Mouse (Mus musculus) CH12.LX (cell line): ENCODE data around the gene Aplp1. TPM values are rescaled to one million over a fixed set of nuclear protein-coding genes. Genes with fewer than 3 reads are reported as not detected.

Source experiments
- DNase-seq: peaks from one replicate; pipeline ENCODE4 v3.0.0-alpha.2; 2013; ENCODE audit errors: extremely low read depth
- H3K27ac ChIP-seq: 2 replicates; pipeline ENCODE4 v1.5.1; 2012; ENCODE audit warnings: low read depth, mild to moderate bottlenecking, control low read depth, moderate library complexity; ENCODE audit not compliant: insufficient read depth
- H3K27me3 ChIP-seq: replicated peaks from 2 replicates; pipeline ENCODE3; 2012; ENCODE audit warnings: inconsistent platforms
- H3K36me3 ChIP-seq, 2 experiments: replicated peaks in 1 of 2; 2 replicates each; pipeline versions ENCODE3 to v1.6.1; 2012; ENCODE audit warnings: inconsistent platforms in 1 of 2, low read length in 1 of 2, mild to moderate bottlenecking in 1 of 2, mixed read lengths in 1 of 2, moderate library complexity in 1 of 2; ENCODE audit not compliant: control insufficient read depth in 1 of 2, insufficient read depth in 1 of 2
- H3K4me1 ChIP-seq, 2 experiments: 2 replicates each; pipeline ENCODE4 v1.6.1; 2012; ENCODE audit warnings: inconsistent platforms in 1 of 2, moderate library complexity in 1 of 2; ENCODE audit not compliant: insufficient read depth in 2 of 2, control insufficient read depth in 1 of 2
- H3K4me2 ChIP-seq: 2 replicates; pipeline ENCODE4 v1.6.1; 2012; ENCODE audit warnings: low read depth, mild to moderate bottlenecking, control low read depth; ENCODE audit not compliant: poor library complexity, insufficient read depth, severe bottlenecking
- H3K4me3 ChIP-seq, 3 experiments: fragments of 150-350 bp in 1 of 3; sonication (generic) in 1 of 3; replicated peaks in 1 of 3; 2 replicates each; pipeline versions ENCODE3 to v1.5.1; 2011 to 2012; ENCODE audit warnings: low read depth in 2 of 3, low read length in 2 of 3, mild to moderate bottlenecking in 2 of 3, moderate library complexity in 2 of 3, control low read depth in 1 of 3, improper control_type of control experiment in 1 of 3, inconsistent platforms in 1 of 3, mixed read lengths in 1 of 3; ENCODE audit not compliant: poor library complexity in 1 of 3
- H3K79me2 ChIP-seq: replicated peaks from 2 replicates; pipeline ENCODE4 v1.6.1; 2012; ENCODE audit warnings: mild to moderate bottlenecking, moderate library complexity; ENCODE audit not compliant: control insufficient read depth, poor library complexity, insufficient read depth, severe bottlenecking; ENCODE audit errors: extremely low read depth
- H3K9ac ChIP-seq: 2 replicates; pipeline ENCODE4 v1.6.1; 2012; ENCODE audit warnings: low read depth, mild to moderate bottlenecking, control low read depth, moderate library complexity; ENCODE audit not compliant: insufficient read depth
- H3K9me3 ChIP-seq: replicated peaks from 2 replicates; pipeline ENCODE3; 2012; ENCODE audit warnings: low read length, inconsistent platforms, mixed read lengths
- BHLHE40 ChIP-seq: IDR thresholded peaks from 2 replicates; pipeline ENCODE4 v1.6.1; 2011; ENCODE audit warnings: mild to moderate bottlenecking, low read depth, low read length, improper control_type of control experiment
- CHD2 ChIP-seq: IDR thresholded peaks from 2 replicates; pipeline ENCODE4 v1.6.1; 2011; ENCODE audit warnings: low read length, improper control_type of control experiment
- CTCF ChIP-seq, 2 experiments: IDR thresholded peaks in 1 of 2; conservative IDR thresholded peaks in 1 of 2; 2 replicates each; pipeline ENCODE4 v1.5.1; 2011 to 2012; ENCODE audit warnings: low read depth in 2 of 2, low read length in 2 of 2, improper control_type of control experiment in 1 of 2, inconsistent platforms in 1 of 2, mild to moderate bottlenecking in 1 of 2, moderate library complexity in 1 of 2
- ELF1 ChIP-seq: IDR thresholded peaks from 2 replicates; pipeline ENCODE4 v1.6.1; 2014; ENCODE audit warnings: low read depth, mild to moderate bottlenecking, inconsistent platforms, low read length, improper control_type of control experiment
- EP300 ChIP-seq: IDR thresholded peaks from 2 replicates; pipeline ENCODE4 v1.6.1; 2011; ENCODE audit warnings: low read length, improper control_type of control experiment
- ETS1 ChIP-seq: conservative IDR thresholded peaks from 2 replicates; pipeline ENCODE4 v1.6.1; 2012; ENCODE audit warnings: low read depth, mild to moderate bottlenecking, inconsistent platforms, low read length, improper control_type of control experiment, moderate library complexity
- GABPA ChIP-seq: IDR thresholded peaks from 2 replicates; pipeline ENCODE4 v1.6.1; 2012; ENCODE audit warnings: low read depth, low read length, improper control_type of control experiment, inconsistent platforms; ENCODE audit not compliant: insufficient replicate concordance
- HCFC1 ChIP-seq: IDR thresholded peaks from 2 replicates; pipeline ENCODE4 v1.6.1; 2012; ENCODE audit warnings: low read depth, mild to moderate bottlenecking, inconsistent platforms, low read length, improper control_type of control experiment
- IRF4 ChIP-seq: IDR thresholded peaks from 2 replicates; pipeline ENCODE4 v1.6.1; 2014; ENCODE audit warnings: low read depth, mild to moderate bottlenecking, inconsistent platforms, low read length, improper control_type of control experiment
- JUN ChIP-seq: IDR thresholded peaks from 2 replicates; pipeline ENCODE4 v1.6.1; 2011; ENCODE audit warnings: low read depth, mild to moderate bottlenecking, low read length, improper control_type of control experiment, moderate library complexity; ENCODE audit not compliant: insufficient read depth
- KAT2A ChIP-seq: IDR thresholded peaks from 2 replicates; pipeline ENCODE4 v1.6.1; 2012; ENCODE audit warnings: low read length, improper control_type of control experiment, inconsistent platforms; ENCODE audit not compliant: insufficient replicate concordance
- MAX ChIP-seq: IDR thresholded peaks from 2 replicates; pipeline ENCODE4 v1.6.1; 2011; ENCODE audit warnings: low read length, improper control_type of control experiment
- MEF2A ChIP-seq: IDR thresholded peaks from 2 replicates; pipeline ENCODE4 v1.6.1; 2014; ENCODE audit warnings: low read depth, mild to moderate bottlenecking, inconsistent platforms, low read length, improper control_type of control experiment, borderline replicate concordance
- MXI1 ChIP-seq: IDR thresholded peaks from 2 replicates; pipeline ENCODE4 v1.6.1; 2011; ENCODE audit warnings: mild to moderate bottlenecking, low read depth, low read length, improper control_type of control experiment
- MYC ChIP-seq: IDR thresholded peaks from 2 replicates; pipeline ENCODE4 v1.6.1; 2011; ENCODE audit warnings: low read depth, mild to moderate bottlenecking, improper control_type of control experiment, low read length
- NELFE ChIP-seq: IDR thresholded peaks from 2 replicates; pipeline ENCODE4 v1.6.1; 2011; ENCODE audit warnings: low read depth, low read length, improper control_type of control experiment
- NRF1 ChIP-seq: IDR thresholded peaks from 2 replicates; pipeline ENCODE4 v1.6.1; 2014; ENCODE audit warnings: low read depth, mild to moderate bottlenecking, inconsistent platforms, low read length, improper control_type of control experiment, moderate library complexity
- PAX5 ChIP-seq: IDR thresholded peaks from 2 replicates; pipeline ENCODE4 v1.6.1; 2012; ENCODE audit warnings: low read length, inconsistent platforms, mixed read lengths
- POLR2A ChIP-seq: IDR thresholded peaks from 2 replicates; pipeline ENCODE4 v1.6.1; 2011; ENCODE audit warnings: low read depth, mild to moderate bottlenecking, improper control_type of control experiment, low read length
- POLR2AphosphoS2 ChIP-seq: IDR thresholded peaks from 2 replicates; pipeline ENCODE4 v1.6.1; 2011; ENCODE audit warnings: low read depth, low read length, improper control_type of control experiment
- RCOR1 ChIP-seq: conservative IDR thresholded peaks from 2 replicates; pipeline ENCODE4 v1.6.1; 2012; ENCODE audit warnings: low read depth, mild to moderate bottlenecking, inconsistent platforms, low read length, improper control_type of control experiment
- SIN3A ChIP-seq: IDR thresholded peaks from 2 replicates; pipeline ENCODE4 v1.6.1; 2012; ENCODE audit warnings: low read length, improper control_type of control experiment, inconsistent platforms
- SMC3 ChIP-seq: IDR thresholded peaks from 2 replicates; pipeline ENCODE4 v1.6.1; 2011; ENCODE audit warnings: low read depth, low read length, improper control_type of control experiment
- TBP ChIP-seq: conservative IDR thresholded peaks from 2 replicates; pipeline ENCODE4 v1.6.1; 2011; ENCODE audit warnings: low read depth, low read length, improper control_type of control experiment
- TCF12 ChIP-seq: IDR thresholded peaks from 2 replicates; pipeline ENCODE4 v1.6.1; 2014; ENCODE audit warnings: low read depth, mild to moderate bottlenecking, inconsistent platforms, low read length, improper control_type of control experiment
- USF1 ChIP-seq: IDR thresholded peaks from 2 replicates; pipeline ENCODE4 v1.6.1; 2014; ENCODE audit warnings: low read depth, mild to moderate bottlenecking, inconsistent platforms, low read length, improper control_type of control experiment
- USF2 ChIP-seq: conservative IDR thresholded peaks from 2 replicates; pipeline ENCODE4 v1.6.1; 2011; ENCODE audit warnings: low read depth, low read length, improper control_type of control experiment
- ZC3H11A ChIP-seq: IDR thresholded peaks from 2 replicates; pipeline ENCODE4 v1.6.1; 2012; ENCODE audit warnings: low read depth, mild to moderate bottlenecking, inconsistent platforms, low read length, improper control_type of control experiment
- ZKSCAN1 ChIP-seq: IDR thresholded peaks from 2 replicates; pipeline ENCODE4 v1.6.1; 2012; ENCODE audit warnings: low read depth, inconsistent platforms, low read length, improper control_type of control experiment, borderline replicate concordance
- ZNF384 ChIP-seq: IDR thresholded peaks from 2 replicates; pipeline ENCODE4 v1.6.1; 2012; ENCODE audit warnings: low read depth, low read length, improper control_type of control experiment, inconsistent platforms
- dilution Hi-C: fragments of 300-500 bp; cut with MboI; formaldehyde crosslinking; loops from 2 replicates; pipeline ENCODE4 v1.14.3; 2020; ENCODE audit warnings: low sequenced_read_pairs; ENCODE audit not compliant: extremely low pct_unique_long_range_greater_than_20kb, extremely low pct_ligation_motif_present
- in situ Hi-C: fragments of 300-500 bp; cut with MboI; formaldehyde crosslinking; loops from 3 replicates; pipeline ENCODE4 v1.14.3; 2019; ENCODE audit warnings: low sequenced_read_pairs, low pct_ligation_motif_present, low pct_unique_long_range_greater_than_20kb, mixed read lengths
- polyA plus RNA-seq: library from polyadenylated mRNA; unstranded; fragments of >175 nt; gene quantifications from 2 replicates; pipeline ENCODE4 v1.2.1, GENCODE M21; 2012; ENCODE audit warnings: low read depth; ENCODE audit not compliant: insufficient read length
- total RNA-seq, 2 experiments: library from RNA; depleted of rRNA; stranded (reverse); fragments of 300-350 nt in 1 of 2; fragments of >200 nt in 1 of 2; gene quantifications; 2 replicates each; pipeline ENCODE4 v1.2.3; 2012 to 2014

Aplp1 gene
- total and polyA plus RNA-seq, 3 experiments, result 0.10 to 0.93 TPM; not detected in 1

- H3K27ac ChIP-seq, result peak overlapping the region; percentile 88
- in situ Hi-C loops, result no loop called here
- no peaks in the 10 kb centered on the region for H3K27me3 ChIP-seq
- peak overlapping the region; percentile 96; the same call in 1 of the 2 replicates for H3K9ac ChIP-seq
- H3K79me2 ChIP-seq, result peaks cover 22% of the 10 kb centered on the region
- peaks cover 9 to 66% of the 10 kb centered on the region in 2 experiments for H3K4me1 ChIP-seq
- peaks cover 22 to 37% of the 10 kb centered on the region in 2 experiments for H3K36me3 ChIP-seq
- peak overlapping the region; percentile 58 to 93 (median 85) for H3K4me3 ChIP-seq
- peaks cover 8% of the 10 kb centered on the region for H3K9me3 ChIP-seq
- dilution Hi-C loops, result no loop called here
- H3K4me2 ChIP-seq, result peak overlapping the region; percentile 72
- no peak for DNase-seq
- TF ChIP-seq MAX, result peak; percentile 92
- TF ChIP-seq ZKSCAN1, result no peak
- TF ChIP-seq ZNF384, result 0 out of 2 replicates have a peak, but pooled peaks have one; percentile 9
- TF ChIP-seq BHLHE40, result no peak
Measured at GRCm38 (mm10) chr7:30420673-30421072, 24.7 kb downstream of the Aplp1 start.

- peaks cover 9 to 61% of the 10 kb centered on the region in 2 experiments for H3K4me1 ChIP-seq
- peaks cover 22% of the 10 kb centered on the region for H3K79me2 ChIP-seq
- H3K27ac ChIP-seq, result peak within 1 kb of the TSS; percentile 88
- peak within 1 kb of the TSS; percentile 17; the same call in 1 of the 2 replicates for H3K9ac ChIP-seq
- H3K4me3 ChIP-seq, result peak within 1 kb of the TSS; percentile 40 to 93 (median 58)
- in situ Hi-C loops (no loop called here), dilution Hi-C loops (no loop called here)
- peak; percentile 89 for DNase-seq
- peak within 1 kb of the TSS; percentile 60 for H3K4me2 ChIP-seq
- H3K9me3 ChIP-seq, result peaks cover 10% of the 10 kb centered on the region
- peaks cover 13 to 28% of the 10 kb centered on the region in 2 experiments for H3K36me3 ChIP-seq
- H3K27me3 ChIP-seq, result no peaks in the 10 kb centered on the region
- no peak; the same call in none of the 2 replicates for TF ChIP-seq ELF1
- 0 out of 2 replicates have a peak, but pooled peaks have one; percentile 43 for TF ChIP-seq KAT2A
- TF ChIP-seq POLR2AphosphoS2, result no peak
- peak; percentile 35 for TF ChIP-seq HCFC1
- no peak for TF ChIP-seq SMC3
- peak; percentile 19; the same call in 1 of the 2 replicates for TF ChIP-seq IRF4
- peak; percentile 65 for TF ChIP-seq SIN3A
- TF ChIP-seq MXI1, result peak; percentile 48; the same call in 1 of the 2 replicates
- peak; percentile 65 for TF ChIP-seq POLR2A
- TF ChIP-seq MYC, result no peak; the same call in 1 of the 2 replicates
- TF ChIP-seq PAX5, result no peak
- peak; percentile 66 for TF ChIP-seq CHD2
- TF ChIP-seq ZKSCAN1, result no peak
- no peak for TF ChIP-seq NELFE
- TF ChIP-seq USF1, result no peak
- TF ChIP-seq EP300, result 0 out of 2 replicates have a peak, but pooled peaks have one; percentile 19
- TF ChIP-seq CTCF (conservative IDR thresholded peaks at IDR 0.05 in 1 of 2, IDR thresholded peaks at IDR 0.05 in 1 of 2; ENCODE audit: low read depth in 2 of 2, low read length in 2 of 2), result peak in 1 of 2 experiments; percentile 55; a peak in 2 of 4 replicates
- peak; percentile 54 for TF ChIP-seq TCF12
- 0 out of 2 replicates have a peak, but pooled peaks have one; percentile 18 for TF ChIP-seq NRF1
- no peak for TF ChIP-seq USF2
- TF ChIP-seq MEF2A, result no peak
- TF ChIP-seq GABPA, result no peak
- peak; percentile 53; the same call in 1 of the 2 replicates for TF ChIP-seq TBP
- TF ChIP-seq ZNF384, result no peak
- no peak for TF ChIP-seq JUN
- TF ChIP-seq ZC3H11A, result no peak
- no peak for TF ChIP-seq RCOR1
- TF ChIP-seq ETS1, result peak; percentile 61
Measured at GRCm38 (mm10) chr7:30419561-30420499, 25.5 kb downstream of the Aplp1 start, which contains the start of gene Hcst. TSS of gene Hcst (minus strand) at chr7:30419854.
